Mouse (Mus musculus) brain, embryonic 14.5 days (tissue): Measurements from ENCODE around the gene Rev3l. TPM values are rescaled to one million over a fixed set of nuclear protein-coding genes. Genes with fewer than 3 reads are reported as not detected.
"Not testable (repeated sequence)": the region's sequence is repeated elsewhere in the genome, so short reads cannot be mapped to it uniquely, and the experiment has no call there.

ENCODE experiments used
- DNase-seq: peaks from one replicate; pipeline ENCODE4 v3.0.0-alpha.2; 2011; ENCODE audit warnings: low read depth
- CTCF ChIP-seq: fragments of 200-500 bp; IDR thresholded peaks from 2 replicates; pipeline ENCODE4 v1.5.1; 2012; ENCODE audit warnings: inconsistent platforms, mild to moderate bottlenecking, moderate library complexity, borderline replicate concordance; ENCODE audit not compliant: insufficient read depth, insufficient read length; ENCODE audit errors: extremely low read depth
- POLR2A ChIP-seq: fragments of 200-500 bp; IDR thresholded peaks from 2 replicates; pipeline ENCODE4 v1.6.1; 2012; ENCODE audit warnings: mild to moderate bottlenecking, inconsistent platforms, borderline replicate concordance; ENCODE audit not compliant: poor library complexity, insufficient read depth, insufficient read length, severe bottlenecking; ENCODE audit errors: extremely low read depth
- polyA plus RNA-seq: library from polyadenylated mRNA; depleted of rRNA; stranded (reverse); fragments of >200 nt; gene quantifications from 2 replicates; pipeline ENCODE4 v1.2.3, GENCODE M21; 2012; rRNA removed

Rev3l gene
- polyA plus RNA-seq, 1 experiment: 127 TPM

GRCm38 (mm10) chr10:39811507-39811906 lies 79.6 kb downstream of the Rev3l start:
- peak; percentile 40 for DNase-seq
- no peak for TF ChIP-seq POLR2A
- TF ChIP-seq CTCF: peak; percentile 56; the same call in 1 of the 2 replicates

- TF ChIP-seq POLR2A: no peak
- TF ChIP-seq CTCF: no peak
These were observed 110.7 kb downstream of the Rev3l start for GRCm38 (mm10) chr10:39842621-39843020.

GRCm38 (mm10) chr10:39865509-39865908 lies 133.6 kb downstream of the Rev3l start:
- DNase-seq: no peak
- TF ChIP-seq POLR2A (no peak), CTCF (no peak)

More at GRCm38 (mm10) chr10:39842621-39843020, 110.7 kb downstream of the Rev3l start:
- peak; percentile 8 for DNase-seq

- DNase-seq: no peak
- TF ChIP-seq CTCF (no peak), POLR2A (no peak)
These were observed 156.7 kb downstream of the Rev3l start for GRCm38 (mm10) chr10:39888621-39889020.

- TF ChIP-seq POLR2A (no peak), CTCF (no peak)
- no peak for DNase-seq
These were observed 162.1 kb downstream of the Rev3l start for GRCm38 (mm10) chr10:39893702-39894697.

- DNase-seq: no peak
- TF ChIP-seq POLR2A: no peak
- TF ChIP-seq CTCF: peak; percentile 21; the same call in 1 of the 2 replicates
These were observed 164.6 kb downstream of the Rev3l start for GRCm38 (mm10) chr10:39896503-39896902.

GRCm38 (mm10) chr10:39898874-39899371 lies 167.0 kb downstream of the Rev3l start, which contains the start of gene Mfsd4b4:
Mfsd4b4 (minus strand) TSS chr10:39899238.
- DNase-seq: peak; percentile 97
- TF ChIP-seq POLR2A (peak; percentile 98), CTCF (no peak)

GRCm38 (mm10) chr10:39904191-39904590 lies 172.3 kb downstream of the Rev3l start:
- TF ChIP-seq POLR2A (no peak), CTCF (no peak)
- no peak for DNase-seq

- no peak for TF ChIP-seq CTCF
- TF ChIP-seq POLR2A: no peak
- DNase-seq: no peak
These were observed 175.1 kb downstream of the Rev3l start for GRCm38 (mm10) chr10:39906799-39907658.

- no peak for DNase-seq
- TF ChIP-seq CTCF: no peak
- no peak for TF ChIP-seq POLR2A
These were observed 177.0 kb downstream of the Rev3l start for GRCm38 (mm10) chr10:39908768-39909441.

- TF ChIP-seq POLR2A: no peak
- TF ChIP-seq CTCF: no peak
These were observed 180.7 kb downstream of the Rev3l start for GRCm38 (mm10) chr10:39912616-39913015.

GRCm38 (mm10) chr10:39924556-39924955 lies 192.6 kb downstream of the Rev3l start:
- not testable (repeated sequence) for DNase-seq

More at GRCm38 (mm10) chr10:39912616-39913015, 180.7 kb downstream of the Rev3l start:
- no peak for DNase-seq

Other genes with a start within 250 kb of the Rev3l start
- gene Traf3ip2, start 119.2 kb upstream of the Rev3l start, polyA plus RNA-seq: 2.8 TPM in 2 replicates
- 8.6 and 11.0 TPM in 2 replicates for gene Mfsd4b4, start 167.1 kb downstream of the Rev3l start, polyA plus RNA-seq
- not detected in 2 replicates for gene Mfsd4b2, start 194.8 kb downstream of the Rev3l start, polyA plus RNA-seq
- gene Mfsd4b3, start 228.0 kb downstream of the Rev3l start, polyA plus RNA-seq: 0.05 and 0.07 TPM in 2 replicates